Mouse (Mus musculus) brain, adult 2 months (tissue): ENCODE measurements at regions not wholly inside any gene's neighbourhood (a gene's known extent, or its start where the extent isn't known, plus 50 kb on each side); places are given as distances from the start of the nearest gene placed in this dataset.

ENCODE experiments used
- DNase-seq: peaks from one replicate; pipeline ENCODE4 v3.0.0; 2011; ENCODE audit warnings: low read depth, low spot score

DNA sequence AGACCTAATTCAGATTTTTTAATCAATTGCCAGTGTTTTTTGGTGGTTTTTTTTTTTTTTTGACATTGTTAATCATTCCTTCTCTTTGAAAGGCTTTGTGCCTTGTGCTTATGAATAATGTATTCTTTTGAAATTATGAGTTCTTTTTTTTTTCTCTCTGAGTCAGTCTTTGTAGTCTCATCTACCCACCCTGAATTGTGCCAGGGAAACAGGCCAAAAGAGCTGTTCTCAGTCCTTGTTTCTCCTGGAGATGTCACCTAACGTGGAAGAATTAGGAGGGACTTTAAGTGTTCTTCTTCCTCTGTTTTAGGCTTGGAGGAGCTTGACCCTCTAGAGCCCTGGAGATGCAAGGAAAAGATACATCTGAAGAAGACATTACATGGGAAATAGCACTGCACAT is 2012.6 kb downstream of the Poteg start:
- DNase-seq, result peak; percentile 39

- DNase-seq, result peak; percentile 54
These were observed 2045.5 kb downstream of the Poteg start for GRCm38 (mm10) chr8:29492931-29493330.

- DNase-seq, result no peak
These were observed 2079.9 kb downstream of the Poteg start for GRCm38 (mm10) chr8:29527327-29527726.

- DNase-seq, result no peak
These were observed 2084.1 kb downstream of the Poteg start for GRCm38 (mm10) chr8:29531565-29531964.

DNA sequence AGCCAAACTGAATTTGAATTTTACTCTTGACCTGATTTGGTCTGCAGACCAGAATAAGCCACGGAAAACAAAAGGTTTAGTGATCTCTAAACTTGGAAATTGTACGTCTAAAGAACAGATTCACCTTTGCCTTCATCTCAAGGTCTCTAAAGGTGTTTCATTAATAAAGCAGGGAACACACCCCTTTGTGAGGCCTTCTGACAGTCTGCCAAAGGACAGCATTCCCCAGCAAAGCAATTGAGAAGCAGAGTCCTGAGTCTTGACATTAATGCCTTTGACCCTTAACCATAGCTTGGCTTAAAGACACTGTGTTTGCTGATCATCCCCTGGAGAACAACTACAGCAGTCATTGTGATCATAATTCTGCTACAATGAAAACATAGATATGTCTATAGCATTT is 2090.5 kb downstream of the Poteg start:
- no peak for DNase-seq

- DNase-seq, result no peak
These were observed 2092.4 kb downstream of the Poteg start for GRCm38 (mm10) chr8:29539856-29540255.

DNA sequence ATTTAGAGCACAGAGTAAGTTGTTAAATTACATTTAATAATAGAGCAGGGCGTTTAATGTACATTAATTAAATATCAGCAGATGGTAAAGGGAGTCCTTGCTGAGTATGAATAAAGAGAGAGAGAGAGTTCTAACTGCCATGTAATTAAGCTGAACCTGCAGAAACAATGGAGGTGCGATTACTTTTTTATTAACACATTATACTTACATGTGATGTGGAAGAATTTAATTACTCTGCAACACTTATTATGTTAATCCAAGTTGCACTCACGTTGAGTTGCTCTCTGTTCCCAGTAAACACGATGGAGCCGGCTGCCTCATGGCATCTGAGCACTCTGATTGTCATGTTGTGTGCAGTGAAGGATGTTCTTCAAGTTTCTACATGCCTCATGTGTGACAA is 2096.7 kb downstream of the Poteg start:
- no peak for DNase-seq

- no peak for DNase-seq
These were observed 2138.2 kb downstream of the Poteg start for GRCm38 (mm10) chr8:29585671-29586070.

- peak; percentile 38 for DNase-seq
These were observed 2146.7 kb downstream of the Poteg start for GRCm38 (mm10) chr8:29594129-29594528.

GRCm38 (mm10) chr8:29614098-29614497 is 2166.6 kb downstream of the Poteg start:
- DNase-seq, result no peak

DNA sequence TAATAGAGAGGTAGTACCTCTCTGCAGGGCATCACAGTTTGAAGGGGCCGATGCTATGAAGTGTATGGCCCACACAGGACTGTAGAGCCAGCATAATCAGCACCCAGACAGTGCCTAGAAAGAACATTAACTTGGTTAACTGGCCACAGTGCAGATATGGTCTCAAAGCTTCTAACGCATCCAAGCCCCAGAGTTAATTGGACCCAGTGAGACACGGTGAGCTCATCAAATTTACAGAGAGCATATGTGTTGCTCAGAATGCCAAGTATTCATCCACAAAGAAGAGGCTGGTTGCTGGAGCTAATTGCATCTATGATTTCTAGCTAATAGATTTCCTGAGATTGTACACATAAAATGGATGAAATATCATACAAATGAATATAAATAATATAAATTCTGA is 2214.1 kb downstream of the Poteg start:
- peak; percentile 12 for DNase-seq

GRCm38 (mm10) chr8:29675870-29676269 is 2228.4 kb downstream of the Poteg start:
- DNase-seq, result peak; percentile 17

GRCm38 (mm10) chr8:29683340-29683739 is 2235.9 kb downstream of the Poteg start:
- DNase-seq, result no peak

DNA sequence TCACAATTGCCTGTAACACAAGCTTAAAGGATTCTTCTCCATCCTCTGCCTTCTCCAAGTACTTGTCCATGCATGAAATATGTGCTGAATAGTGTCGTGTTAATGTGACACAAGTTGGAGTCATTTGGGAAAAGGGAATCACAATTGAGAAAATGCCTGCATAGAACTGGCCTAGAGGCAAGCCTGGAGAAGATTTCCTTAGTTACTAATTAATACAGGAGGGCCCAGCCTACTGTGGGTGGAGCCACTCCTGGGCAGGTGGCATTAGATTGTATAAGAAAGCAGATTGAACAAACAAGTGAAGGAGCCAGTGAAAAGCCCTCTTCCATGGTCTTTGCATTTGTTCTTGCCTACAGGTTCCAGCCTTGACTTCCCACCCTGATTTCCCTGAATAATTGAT is 2239.1 kb downstream of the Poteg start:
- no peak for DNase-seq

DNA sequence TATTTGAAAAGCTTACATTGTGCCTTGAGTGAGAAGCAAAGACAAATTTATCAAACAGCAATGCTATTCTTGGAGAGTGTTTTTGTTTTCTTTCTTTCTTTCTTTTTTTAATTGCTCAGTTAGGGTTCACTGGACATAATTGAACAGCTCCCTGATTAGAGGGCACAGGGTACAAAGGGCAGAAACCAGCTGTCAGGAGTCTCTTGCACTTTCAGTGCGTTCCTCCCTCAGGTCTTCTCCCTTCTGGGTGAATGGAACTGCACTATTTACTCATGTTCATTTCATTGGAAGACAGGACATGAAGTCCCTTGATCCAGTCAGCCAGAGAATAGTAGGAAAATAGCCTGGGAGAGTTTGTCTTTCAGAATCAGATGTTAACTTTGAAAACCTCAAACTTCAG is 2248.2 kb downstream of the Poteg start:
- no peak for DNase-seq
